Mouse (Mus musculus): ENCODE measurements around the gene Pde3a.

- TF ChIP-seq CTCF (IDR thresholded peaks at IDR 0.05; ENCODE audit: low read depth, low read length) (no peak), POLR2A (IDR thresholded peaks at IDR 0.05; ENCODE audit: extremely low read depth, insufficient read depth, low read length) (no peak)
Measured at GRCm38 (mm10) chr6:141331464-141331863, 82.4 kb downstream of the Pde3a start.

Data from liver, adult 2 months (tissue).